Mouse (Mus musculus): Measurements from ENCODE around the gene Atrnl1. TPM values are rescaled to one million over a fixed set of nuclear protein-coding genes. Genes with fewer than 3 reads are reported as not detected.

Gene Atrnl1
- polyA plus RNA-seq, 1 experiment = 5.6 TPM

DNA sequence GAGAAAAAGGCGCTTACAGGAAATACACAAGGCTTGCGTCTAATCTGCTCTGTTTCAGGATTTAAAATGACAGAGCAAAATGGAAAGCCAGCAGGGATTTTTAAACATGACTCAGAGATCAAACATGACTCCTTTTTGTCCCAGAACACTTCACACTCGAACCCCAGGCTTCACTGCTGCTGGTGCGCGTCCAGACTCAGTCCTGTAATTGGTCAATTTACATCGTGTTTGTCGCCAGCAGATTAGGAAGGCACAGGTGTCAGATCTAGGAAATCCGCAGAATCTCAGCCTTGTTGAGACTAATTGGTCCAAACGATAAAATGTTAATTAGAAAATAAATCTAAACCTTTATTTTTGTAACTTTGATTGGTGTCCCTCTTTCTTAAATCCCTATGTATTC lies 448.9 kb downstream of the Atrnl1 start:
- Histone ChIP-seq H3K27ac (ENCODE audit: insufficient read depth, low read length) (no peak overlapping the region), H3K36me3 (ENCODE audit: control insufficient read depth, insufficient read depth, low read length) (no peaks in the 10 kb centered on the region), H3K4me1 (ENCODE audit: control insufficient read depth, insufficient read depth, insufficient read length) (no peaks in the 10 kb centered on the region; the same call in 1 of the 2 replicates), H3K4me3 (ENCODE audit: extremely low read depth, insufficient read depth, insufficient read length) (no peak overlapping the region), H3K27me3 (ENCODE audit: control insufficient read depth, insufficient read depth, low read length) (no peaks in the 10 kb centered on the region)
- 79% methylated on average over 9 of the region's 9 CpGs for WGBS
- DNase-seq (ENCODE audit: low read depth in 1 of 2, low spot score in 2 of 2) = no peak
- no peak for TF ChIP-seq CTCF (IDR thresholded peaks at IDR 0.05; ENCODE audit: extremely low read depth, insufficient read depth, insufficient read length, insufficient replicate concordance)
- TF ChIP-seq POLR2A (IDR thresholded peaks at IDR 0.05; ENCODE audit: low read depth, low read length) = no peak

DNA sequence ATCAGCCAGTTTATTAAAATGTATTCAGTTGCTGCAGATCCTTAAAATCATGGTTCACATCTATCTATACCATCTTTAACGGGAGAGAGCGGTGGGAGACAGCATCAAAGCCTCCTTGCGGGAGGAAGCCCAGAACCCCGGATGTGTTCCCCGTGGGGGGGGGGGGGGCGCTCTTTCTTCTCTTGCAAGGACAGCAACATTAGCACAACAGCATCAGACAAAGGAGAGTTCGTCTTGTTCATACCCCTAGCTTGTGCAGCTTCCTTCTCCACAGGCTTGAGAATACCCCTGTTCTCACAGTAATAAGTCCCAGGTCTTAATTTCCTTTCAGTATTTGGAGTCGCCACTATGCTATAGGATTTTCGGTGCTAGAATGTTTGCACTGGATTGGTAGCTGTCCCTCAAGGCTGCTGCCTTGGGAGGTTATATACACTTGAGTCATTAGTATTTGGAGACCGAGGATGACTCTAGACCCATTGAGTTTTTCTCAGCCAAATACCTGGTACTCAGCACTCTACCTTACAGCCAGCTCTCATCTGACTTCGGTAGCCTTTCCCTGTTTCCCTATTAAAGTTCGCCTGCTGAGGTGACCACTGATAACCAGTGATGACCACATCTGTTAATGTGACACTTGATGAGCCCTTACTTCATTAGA lies 449.5 kb downstream of the Atrnl1 start:
- 77% methylated on average over 12 of the region's 12 CpGs for WGBS
- TF ChIP-seq CTCF (IDR thresholded peaks at IDR 0.05; ENCODE audit: extremely low read depth, insufficient read depth, insufficient read length, insufficient replicate concordance) = no peak
- TF ChIP-seq POLR2A (IDR thresholded peaks at IDR 0.05; ENCODE audit: low read depth, low read length) = no peak
- Histone ChIP-seq H3K27ac (ENCODE audit: insufficient read depth, low read length) (no peak overlapping the region), H3K27me3 (ENCODE audit: control insufficient read depth, insufficient read depth, low read length) (no peaks in the 10 kb centered on the region), H3K36me3 (ENCODE audit: control insufficient read depth, insufficient read depth, low read length) (no peaks in the 10 kb centered on the region), H3K4me1 (ENCODE audit: control insufficient read depth, insufficient read depth, insufficient read length) (no peaks in the 10 kb centered on the region; the same call in 1 of the 2 replicates), H3K4me3 (ENCODE audit: extremely low read depth, insufficient read depth, insufficient read length) (no peak overlapping the region)
- DNase-seq (ENCODE audit: low read depth in 1 of 2, low spot score in 2 of 2) = no peak

DNA sequence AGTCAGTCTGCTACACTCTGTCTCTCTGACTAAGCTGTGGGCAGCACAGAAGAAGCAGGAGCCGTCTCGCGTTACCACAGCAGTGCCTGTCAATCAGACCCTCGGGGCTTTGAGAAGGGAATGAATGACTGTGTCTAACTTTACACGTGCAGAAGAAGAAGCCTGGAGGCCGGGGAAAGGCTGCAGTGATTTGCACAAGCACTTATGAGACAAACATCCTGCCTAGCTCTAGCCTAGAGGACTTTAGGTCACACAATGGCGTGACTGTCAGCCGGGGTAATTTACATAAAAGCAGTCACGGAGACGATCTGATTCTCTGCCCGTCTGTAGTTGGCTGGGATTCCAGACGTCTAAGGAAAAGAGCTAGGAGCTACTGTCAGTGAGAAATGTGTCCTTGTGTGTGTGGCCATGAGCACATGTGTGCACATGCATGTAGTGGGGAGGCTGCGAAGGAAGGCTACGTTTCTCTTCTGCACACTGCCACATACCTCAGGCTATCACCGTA lies 450.1 kb downstream of the Atrnl1 start:
- WGBS = 75% methylated on average over 15 of the region's 15 CpGs
- H3K36me3 ChIP-seq (ENCODE audit: control insufficient read depth, insufficient read depth, low read length) = no peaks in the 10 kb centered on the region
- H3K4me3 ChIP-seq (ENCODE audit: extremely low read depth, insufficient read depth, insufficient read length) = no peak overlapping the region
- H3K27ac ChIP-seq (ENCODE audit: insufficient read depth, low read length) = no peak overlapping the region
- no peaks in the 10 kb centered on the region; the same call in 1 of the 2 replicates for H3K4me1 ChIP-seq (ENCODE audit: control insufficient read depth, insufficient read depth, insufficient read length)
- no peak for DNase-seq (ENCODE audit: low read depth in 1 of 2, low spot score in 2 of 2)
- no peaks in the 10 kb centered on the region for H3K27me3 ChIP-seq (ENCODE audit: control insufficient read depth, insufficient read depth, low read length)
- TF ChIP-seq POLR2A (IDR thresholded peaks at IDR 0.05; ENCODE audit: low read depth, low read length) = no peak
- TF ChIP-seq CTCF (IDR thresholded peaks at IDR 0.05; ENCODE audit: extremely low read depth, insufficient read depth, insufficient read length, insufficient replicate concordance) = no peak

DNA sequence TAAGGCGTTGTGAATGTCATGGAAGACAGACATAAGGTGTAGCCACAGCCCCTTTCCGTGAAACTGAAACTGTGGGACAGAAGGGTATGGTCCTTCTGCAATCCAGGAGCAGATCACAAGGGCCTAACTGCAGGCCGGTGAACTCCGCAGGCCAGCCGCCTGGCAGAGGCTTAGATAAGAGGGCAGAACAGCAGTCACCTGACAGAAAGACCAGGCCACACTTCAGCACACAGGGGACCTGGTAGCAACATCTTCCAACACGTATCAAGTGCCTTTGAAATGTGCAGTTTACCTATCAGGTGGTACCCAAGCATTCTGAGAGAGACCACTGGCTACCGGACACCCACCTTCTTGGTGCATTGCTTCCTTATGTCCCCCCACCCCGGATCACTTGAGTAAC lies 451.1 kb downstream of the Atrnl1 start:
- Histone ChIP-seq H3K36me3 (ENCODE audit: control insufficient read depth, insufficient read depth, low read length) (no peaks in the 10 kb centered on the region), H3K27ac (ENCODE audit: insufficient read depth, low read length) (no peak overlapping the region), H3K4me1 (ENCODE audit: control insufficient read depth, insufficient read depth, insufficient read length) (no peaks in the 10 kb centered on the region; the same call in 1 of the 2 replicates), H3K27me3 (ENCODE audit: control insufficient read depth, insufficient read depth, low read length) (no peaks in the 10 kb centered on the region), H3K4me3 (ENCODE audit: extremely low read depth, insufficient read depth, insufficient read length) (no peak overlapping the region)
- no peak for TF ChIP-seq CTCF (IDR thresholded peaks at IDR 0.05; ENCODE audit: extremely low read depth, insufficient read depth, insufficient read length, insufficient replicate concordance)
- TF ChIP-seq POLR2A (IDR thresholded peaks at IDR 0.05; ENCODE audit: low read depth, low read length) = no peak
- no peak for DNase-seq (ENCODE audit: low read depth in 1 of 2, low spot score in 2 of 2)
- 90% methylated on average over 8 of the region's 8 CpGs for WGBS

DNA sequence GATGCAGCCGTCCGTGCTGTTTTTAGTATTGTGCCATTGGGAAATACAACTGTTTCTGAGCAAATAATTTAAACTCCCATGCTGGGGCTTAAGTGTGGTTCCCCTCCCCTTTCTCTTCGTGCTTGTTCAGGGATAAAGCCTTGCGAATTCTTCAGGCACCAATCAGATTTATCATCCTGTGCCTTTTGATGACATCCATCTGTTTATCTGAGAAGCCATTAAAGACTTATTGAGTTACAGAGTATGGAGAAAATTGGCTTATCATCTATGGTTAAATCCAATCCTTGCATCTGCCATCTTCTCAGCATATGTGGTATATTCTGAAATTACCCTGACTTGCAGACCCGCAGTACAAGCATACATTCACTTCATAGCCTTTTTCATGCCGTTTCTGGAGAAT lies 452.7 kb downstream of the Atrnl1 start:
- WGBS = 86% methylated on average over 6 of the region's 6 CpGs
- Histone ChIP-seq H3K4me3 (ENCODE audit: extremely low read depth, insufficient read depth, insufficient read length) (no peak overlapping the region), H3K4me1 (ENCODE audit: control insufficient read depth, insufficient read depth, insufficient read length) (no peaks in the 10 kb centered on the region; the same call in 1 of the 2 replicates), H3K36me3 (ENCODE audit: control insufficient read depth, insufficient read depth, low read length) (no peaks in the 10 kb centered on the region), H3K27ac (ENCODE audit: insufficient read depth, low read length) (no peak overlapping the region), H3K27me3 (ENCODE audit: control insufficient read depth, insufficient read depth, low read length) (no peaks in the 10 kb centered on the region)
- TF ChIP-seq POLR2A (IDR thresholded peaks at IDR 0.05; ENCODE audit: low read depth, low read length) (no peak), CTCF (IDR thresholded peaks at IDR 0.05; ENCODE audit: extremely low read depth, insufficient read depth, insufficient read length, insufficient replicate concordance) (no peak)
- DNase-seq (ENCODE audit: low read depth in 1 of 2, low spot score in 2 of 2) = no peak

DNA sequence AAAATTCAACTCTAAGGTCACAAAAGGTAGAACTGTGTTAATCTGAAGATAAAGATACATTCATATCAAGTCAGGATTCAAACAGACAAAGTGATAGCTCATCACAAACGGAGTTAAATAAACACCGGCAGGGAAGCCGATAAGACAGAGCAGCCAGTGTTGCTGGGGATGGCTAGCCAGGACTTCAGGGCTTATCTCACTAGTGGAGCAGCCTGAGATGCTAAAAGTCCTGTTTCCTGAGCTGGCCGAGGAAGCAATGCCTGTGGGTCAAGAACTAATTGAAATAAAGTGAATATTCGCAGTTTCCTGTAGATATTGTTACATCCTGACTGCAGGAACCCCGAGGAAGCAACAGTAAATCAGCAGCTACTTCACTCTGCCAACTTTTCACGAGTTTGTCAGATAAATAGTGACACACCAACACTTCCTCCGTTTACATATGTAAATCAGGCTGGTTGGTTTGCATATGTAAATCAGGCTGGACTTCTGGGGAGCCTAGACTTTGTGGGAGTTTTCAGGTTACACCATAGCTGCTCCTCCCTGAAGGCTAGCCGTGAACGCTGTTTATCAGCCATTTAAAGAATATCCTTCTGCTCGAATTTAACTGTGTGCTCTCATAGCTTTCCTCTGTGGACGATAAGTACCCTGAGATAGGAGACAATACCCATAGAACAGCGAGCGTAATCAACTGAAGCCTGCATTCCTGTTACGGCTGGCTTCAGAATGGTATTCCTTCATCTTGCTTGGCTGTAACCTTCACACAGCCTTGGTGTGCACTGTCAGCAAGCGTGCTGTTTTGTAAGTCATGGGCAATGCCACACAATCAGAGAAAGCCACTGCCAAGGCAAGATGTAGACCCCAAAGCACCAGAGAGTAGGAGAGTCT lies 453.5 kb downstream of the Atrnl1 start:
- 49% methylated on average over 16 of the region's 16 CpGs for WGBS
- Histone ChIP-seq H3K4me3 (ENCODE audit: extremely low read depth, insufficient read depth, insufficient read length) (no peak overlapping the region), H3K36me3 (ENCODE audit: control insufficient read depth, insufficient read depth, low read length) (no peaks in the 10 kb centered on the region), H3K27ac (ENCODE audit: insufficient read depth, low read length) (no peak overlapping the region), H3K4me1 (ENCODE audit: control insufficient read depth, insufficient read depth, insufficient read length) (no peaks in the 10 kb centered on the region; the same call in 1 of the 2 replicates), H3K27me3 (ENCODE audit: control insufficient read depth, insufficient read depth, low read length) (no peaks in the 10 kb centered on the region)
- TF ChIP-seq POLR2A (IDR thresholded peaks at IDR 0.05; ENCODE audit: low read depth, low read length) (no peak), CTCF (IDR thresholded peaks at IDR 0.05; ENCODE audit: extremely low read depth, insufficient read depth, insufficient read length, insufficient replicate concordance) (no peak)
- no peak for DNase-seq (ENCODE audit: low read depth in 1 of 2, low spot score in 2 of 2)
